Mouse (Mus musculus): ENCODE measurements at regions not wholly inside any gene's neighbourhood (a gene's known extent, or its start where the extent isn't known, plus 50 kb on each side); places are given as distances from the start of the nearest gene placed in this dataset.

GRCm38 (mm10) chr10:106113083-106113482 is 271.9 kb upstream of the Mettl25 start:
- DNase-seq (ENCODE audit: low spot score), result no peak

- DNase-seq (ENCODE audit: low spot score), result no peak
Observed at GRCm38 (mm10) chr10:106114743-106115486, 273.7 kb upstream of the Mettl25 start.

GRCm38 (mm10) chr10:106121826-106122225 is 280.6 kb upstream of the Mettl25 start:
- DNase-seq (ENCODE audit: low spot score), result no peak

GRCm38 (mm10) chr10:106122952-106123351 is 281.8 kb upstream of the Mettl25 start:
- DNase-seq (ENCODE audit: low spot score), result peak; percentile 15

- DNase-seq (ENCODE audit: low spot score), result no peak
Observed at GRCm38 (mm10) chr10:106172131-106172530, 298.0 kb upstream of the Ppfia2 start.

- no peak for DNase-seq (ENCODE audit: low spot score)
Observed at GRCm38 (mm10) chr10:106174433-106174832, 295.7 kb upstream of the Ppfia2 start.

- DNase-seq (ENCODE audit: low spot score), result no peak
Observed at GRCm38 (mm10) chr10:106179651-106180050, 290.5 kb upstream of the Ppfia2 start.

- no peak for DNase-seq (ENCODE audit: low spot score)
Observed at GRCm38 (mm10) chr10:106202566-106202965, 267.6 kb upstream of the Ppfia2 start.

- no peak for DNase-seq (ENCODE audit: low spot score)
Observed at GRCm38 (mm10) chr10:106224251-106224650, 245.9 kb upstream of the Ppfia2 start.

GRCm38 (mm10) chr10:106242180-106242579 is 228.0 kb upstream of the Ppfia2 start:
- no peak for DNase-seq (ENCODE audit: low spot score)

- no peak for DNase-seq (ENCODE audit: low spot score)
Observed at GRCm38 (mm10) chr10:106254106-106254505, 216.0 kb upstream of the Ppfia2 start.

- DNase-seq (ENCODE audit: low spot score), result no peak
Observed at GRCm38 (mm10) chr10:106259811-106260210, 210.3 kb upstream of the Ppfia2 start.

- no peak for DNase-seq (ENCODE audit: low spot score)
Observed at GRCm38 (mm10) chr10:106273335-106273734, 196.8 kb upstream of the Ppfia2 start.

- no peak for DNase-seq (ENCODE audit: low spot score)
Observed at GRCm38 (mm10) chr10:106289951-106290350, 180.2 kb upstream of the Ppfia2 start.

GRCm38 (mm10) chr10:106290736-106291135 is 179.4 kb upstream of the Ppfia2 start:
- DNase-seq (ENCODE audit: low spot score), result no peak

GRCm38 (mm10) chr10:106295501-106295900 is 174.6 kb upstream of the Ppfia2 start:
- DNase-seq (ENCODE audit: low spot score), result no peak

GRCm38 (mm10) chr10:106335166-106335565 is 135.0 kb upstream of the Ppfia2 start:
- no peak for DNase-seq (ENCODE audit: low spot score)

- DNase-seq (ENCODE audit: low spot score), result no peak
Observed at GRCm38 (mm10) chr10:106351663-106352062, 118.5 kb upstream of the Ppfia2 start.

- no peak for DNase-seq (ENCODE audit: low spot score)
Observed at GRCm38 (mm10) chr10:106375653-106376052, 94.5 kb upstream of the Ppfia2 start.

GRCm38 (mm10) chr10:106376161-106376560 is 94.0 kb upstream of the Ppfia2 start:
- DNase-seq (ENCODE audit: low spot score), result no peak

GRCm38 (mm10) chr10:106380628-106381027 is 89.5 kb upstream of the Ppfia2 start:
- peak; percentile 22 for DNase-seq (ENCODE audit: low spot score)

GRCm38 (mm10) chr10:106408705-106409104 is 61.4 kb upstream of the Ppfia2 start:
- DNase-seq (ENCODE audit: low spot score), result peak; percentile 4

GRCm38 (mm10) chr10:106413181-106413580 is 57.0 kb upstream of the Ppfia2 start:
- no peak for DNase-seq (ENCODE audit: low spot score)

- DNase-seq (ENCODE audit: low spot score), result no peak
Observed at GRCm38 (mm10) chr10:106414990-106415389, 55.1 kb upstream of the Ppfia2 start.

Data from layer of hippocampus, adult 11-12 months (tissue).